Mouse (Mus musculus): ENCODE results near the gene Sox18.
A peak's percentile ranks its signal among the peaks of the same experiment; 100 is the strongest.

Gene Sox18

GRCm38 (mm10) chr2:181680716-181681117 is 9.3 kb upstream of the Sox18 start:
- peak; percentile 48 for DNase-seq (ENCODE audit: low read depth, low spot score)

DNA sequence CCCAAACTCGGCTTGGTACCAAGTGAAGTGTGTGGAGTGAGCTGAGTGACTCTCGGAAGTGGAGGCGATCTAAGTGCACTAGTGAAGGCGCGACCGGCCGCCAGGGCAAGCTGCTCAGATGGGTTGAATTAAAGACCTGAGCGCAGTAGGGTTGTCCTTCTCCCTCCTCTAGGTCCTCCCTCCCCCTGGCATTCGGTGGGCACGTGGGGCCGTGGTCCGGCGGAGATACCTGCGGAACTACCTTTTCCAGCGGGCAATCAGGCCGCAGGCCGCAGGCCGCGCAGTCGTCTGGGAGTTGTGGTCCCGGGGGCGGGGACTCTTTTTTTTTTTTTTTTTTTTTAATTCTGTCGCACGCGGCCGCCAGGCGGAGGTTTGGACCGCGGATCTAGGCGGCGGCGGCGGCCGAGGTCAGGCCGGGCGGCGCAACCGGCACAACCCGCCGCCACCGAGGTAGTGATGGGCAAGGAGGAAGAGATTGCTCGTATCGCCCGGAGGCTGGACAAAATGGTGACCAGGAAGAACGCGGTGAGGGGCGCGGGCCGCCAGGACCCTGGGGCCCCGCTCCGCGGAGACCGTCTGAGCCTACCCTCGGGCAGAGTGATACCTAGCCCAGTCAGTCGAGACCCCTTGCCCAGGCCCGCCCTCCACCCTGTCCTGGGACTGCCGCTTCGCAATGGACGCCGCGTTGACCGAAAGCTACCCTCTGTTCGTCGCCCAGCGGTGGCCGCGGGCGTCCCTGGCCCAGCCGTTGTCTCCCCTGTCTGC is 8.7 kb upstream of the Sox18 start, which contains the start of gene Tcea2:
Gene Tcea2, plus strand, starts transcription at position 360 of the 765 bp plus-strand sequence.
- DNase-seq (ENCODE audit: low read depth, low spot score), result peak; percentile 83

DNA sequence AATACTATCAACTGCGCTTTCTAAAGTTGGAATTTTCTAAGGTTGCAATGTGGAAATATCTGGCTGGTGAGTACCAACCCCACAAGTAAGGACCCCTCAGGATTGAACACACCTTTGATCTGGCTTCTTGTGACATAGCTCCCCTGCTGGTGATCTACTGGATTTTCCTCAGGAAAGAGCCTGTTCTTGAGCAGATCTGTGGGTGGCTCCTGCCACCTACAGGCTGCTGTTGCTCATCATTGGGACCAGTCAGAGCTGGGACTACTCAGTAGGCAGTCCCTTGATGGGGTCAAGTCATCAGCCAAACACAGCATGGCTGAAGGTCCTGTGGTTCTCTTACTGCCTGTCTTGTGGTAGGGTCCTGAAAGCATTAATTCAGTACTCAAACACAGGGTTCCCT is 7.3 kb upstream of the Sox18 start:
- DNase-seq (ENCODE audit: low read depth, low spot score), result peak; percentile 86

DNA sequence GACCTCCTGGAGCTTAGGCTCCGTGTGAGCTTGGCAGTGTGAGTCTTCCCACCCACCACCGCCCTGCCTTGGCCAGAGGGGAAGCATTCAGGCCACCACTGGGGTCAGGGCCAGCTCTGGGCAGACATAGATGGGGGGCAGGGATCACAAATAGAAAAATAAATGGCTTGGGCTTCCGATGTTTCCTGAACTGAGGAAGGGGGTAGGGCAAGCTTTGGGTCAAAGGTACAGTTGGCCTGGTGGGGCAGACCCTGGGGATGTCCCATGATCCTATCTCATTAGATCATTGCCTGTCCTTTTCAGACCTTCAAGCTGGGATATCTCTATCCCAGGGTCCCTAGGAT is 6.3 kb upstream of the Sox18 start:
- no peak for DNase-seq (ENCODE audit: low read depth, low spot score)

GRCm38 (mm10) chr2:181677096-181677754 is 5.8 kb upstream of the Sox18 start:
- DNase-seq (ENCODE audit: low read depth, low spot score), result no peak

DNA sequence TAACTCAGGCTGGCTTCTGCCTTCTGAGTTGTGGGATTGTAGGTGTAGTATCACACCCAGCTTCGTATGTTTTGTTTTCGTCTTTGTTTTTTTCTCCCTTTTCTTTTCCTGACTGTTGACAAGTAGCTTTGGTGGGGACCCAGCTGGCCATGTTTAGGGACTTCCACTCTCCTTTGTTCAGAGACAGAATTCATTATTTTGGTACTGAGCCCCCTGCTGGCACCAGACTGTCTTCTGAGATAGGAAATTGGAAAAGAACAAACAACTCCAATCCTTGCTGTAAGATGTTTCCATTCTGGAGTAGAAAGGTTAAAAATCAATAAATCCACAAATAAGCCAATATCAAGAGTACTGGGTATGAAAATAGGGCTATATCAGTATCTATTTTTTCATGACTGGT is 5.0 kb upstream of the Sox18 start:
- DNase-seq (ENCODE audit: low read depth, low spot score), result no peak

DNA sequence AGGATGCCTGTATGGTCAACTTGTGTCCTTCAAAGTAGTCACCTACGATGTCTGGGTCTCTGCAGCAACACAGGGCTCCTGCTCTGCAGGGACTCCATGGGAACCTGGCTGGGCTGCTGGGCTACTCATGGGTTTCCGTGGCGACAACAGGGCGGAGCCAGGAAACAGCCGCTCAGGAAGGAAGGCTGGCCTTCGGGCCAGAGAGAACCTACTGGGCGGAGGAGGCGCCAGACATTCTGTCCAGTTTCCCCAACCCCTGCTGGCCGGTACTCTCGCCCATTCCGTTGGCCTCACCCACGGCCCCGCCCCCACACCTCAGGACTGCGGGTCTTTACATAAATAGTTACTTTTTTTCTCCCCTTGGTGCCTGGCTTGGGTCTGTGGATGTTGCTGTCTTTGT is 4.0 kb upstream of the Sox18 start:
- no peak for DNase-seq (ENCODE audit: low read depth, low spot score)

DNA sequence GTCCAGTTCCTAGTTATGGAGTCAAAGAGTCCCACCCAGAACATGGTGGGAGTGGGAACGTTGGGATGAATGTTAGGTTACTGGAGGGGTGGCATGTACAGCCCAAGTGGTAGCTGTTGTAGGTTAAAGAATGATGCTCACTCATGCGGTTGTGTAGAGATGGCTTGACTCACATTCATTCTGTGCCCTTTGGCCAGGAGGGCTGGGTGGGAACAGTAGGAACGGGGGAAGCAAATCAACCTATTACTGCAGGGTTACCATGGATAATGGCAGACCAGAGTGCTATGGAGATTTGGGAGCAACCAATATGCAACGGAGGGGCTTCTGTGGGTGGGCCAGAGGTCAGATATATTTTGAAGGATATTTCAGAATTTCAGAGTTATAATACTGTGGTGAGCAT is 3.5 kb upstream of the Sox18 start:
- DNase-seq (ENCODE audit: low read depth, low spot score), result no peak

DNA sequence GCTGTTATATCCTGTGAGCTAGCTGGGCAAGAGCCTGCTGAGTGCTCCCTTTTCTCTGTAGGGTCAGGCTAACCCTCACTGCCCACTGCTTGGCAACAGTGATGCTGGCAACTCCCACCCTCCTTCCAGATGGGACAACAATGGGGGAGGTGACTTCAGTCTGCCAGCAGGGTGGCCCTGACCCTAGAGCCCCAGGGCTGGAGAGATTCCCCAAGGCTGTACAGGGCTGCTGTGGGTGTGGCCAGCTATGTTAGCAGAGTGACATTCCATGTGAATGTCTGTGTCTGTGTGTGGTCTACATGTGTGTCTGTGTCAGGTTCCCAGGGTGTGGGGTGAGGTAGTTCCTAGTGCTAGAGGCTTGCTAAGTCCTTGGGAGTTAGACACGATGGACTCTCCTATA is 2.1 kb upstream of the Sox18 start:
- no peak for DNase-seq (ENCODE audit: low read depth, low spot score)

DNA sequence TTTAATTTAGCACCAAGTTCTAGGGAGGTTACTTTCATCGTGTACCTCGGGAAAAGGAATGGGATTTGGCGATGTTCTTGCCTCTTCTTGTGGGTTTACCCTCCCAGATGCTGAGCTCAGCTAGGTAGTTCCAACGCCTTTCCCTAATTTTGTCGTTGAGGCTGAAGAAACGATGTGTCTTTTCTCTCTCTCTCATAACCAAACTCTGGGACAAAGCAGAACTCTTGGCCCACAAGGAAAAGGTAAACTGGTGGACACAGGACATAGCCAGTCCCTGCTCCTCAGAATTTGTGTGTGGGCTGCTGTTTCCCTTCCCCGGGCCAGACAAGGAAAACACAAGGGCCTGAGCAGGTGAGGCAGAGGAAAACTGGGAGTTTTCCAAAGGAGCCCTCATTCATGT is 544 bp upstream of the Sox18 start:
- DNase-seq (ENCODE audit: low read depth, low spot score), result no peak

- no peak for DNase-seq (ENCODE audit: low read depth, low spot score)
These were observed 528 bp downstream of the Sox18 start for GRCm38 (mm10) chr2:181670913-181671311.

DNA sequence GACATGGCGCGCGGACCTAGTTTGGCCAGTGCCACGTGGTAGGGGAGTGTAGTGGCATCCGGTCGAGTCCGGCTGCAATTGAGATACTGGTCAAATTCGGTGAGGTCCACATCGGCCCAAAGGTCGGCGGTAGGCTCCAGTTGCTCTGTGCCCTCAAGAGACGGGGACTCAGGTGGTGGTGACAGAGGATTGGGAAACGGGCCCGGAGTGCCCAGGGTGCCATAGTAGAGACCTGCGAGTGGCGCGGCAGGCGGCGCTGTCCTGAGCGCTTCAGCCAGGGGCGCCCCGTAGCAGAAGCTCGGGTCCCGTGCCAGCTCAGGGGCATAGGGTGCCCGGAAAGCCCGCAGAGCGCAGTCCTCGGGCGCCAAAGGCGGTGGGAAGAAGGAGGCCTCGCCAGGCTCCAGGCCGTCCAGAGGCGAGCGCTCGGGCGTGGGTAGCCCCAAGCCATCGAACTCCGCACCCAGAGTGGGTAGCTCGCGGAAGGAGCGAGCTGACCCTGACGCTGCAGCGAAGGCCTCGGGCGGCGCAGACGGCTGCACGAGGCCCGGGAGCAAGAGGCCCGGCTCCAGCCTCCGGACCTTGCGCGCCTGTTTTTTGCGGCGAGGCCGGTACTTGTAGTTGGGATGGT is 1.0 kb downstream of the Sox18 start:
- DNase-seq (ENCODE audit: low read depth, low spot score), result no peak

- no peak for DNase-seq (ENCODE audit: low read depth, low spot score)
These were observed 8.2 kb downstream of the Sox18 start for GRCm38 (mm10) chr2:181663298-181663630.

GRCm38 (mm10) chr2:181662620-181663297 is 8.7 kb downstream of the Sox18 start:
- DNase-seq (ENCODE audit: low read depth, low spot score), result no peak

DNA sequence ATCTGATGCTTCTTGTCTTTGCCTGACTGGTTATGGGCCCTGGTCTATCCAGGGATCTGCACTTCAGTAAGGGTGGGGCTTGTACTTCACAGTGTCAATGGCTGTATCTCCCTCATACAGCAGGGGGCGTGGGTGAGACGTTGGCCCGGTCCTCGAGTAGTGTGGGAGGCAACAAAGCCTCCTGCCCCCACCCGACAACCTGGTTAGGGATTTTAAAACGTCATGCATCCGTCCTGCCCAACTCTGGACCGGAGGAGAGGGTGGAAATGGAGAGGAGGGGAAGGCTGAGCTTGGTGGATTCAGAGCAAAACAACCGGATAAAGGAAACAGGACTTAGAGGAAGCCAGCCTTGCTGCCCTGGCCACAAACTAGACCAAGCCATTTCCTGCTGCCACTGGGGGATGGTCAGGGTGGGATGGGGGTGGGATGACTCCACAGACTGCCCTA is 11.8 kb downstream of the Sox18 start:
- peak; percentile 82 for DNase-seq (ENCODE audit: low read depth, low spot score)

DNA sequence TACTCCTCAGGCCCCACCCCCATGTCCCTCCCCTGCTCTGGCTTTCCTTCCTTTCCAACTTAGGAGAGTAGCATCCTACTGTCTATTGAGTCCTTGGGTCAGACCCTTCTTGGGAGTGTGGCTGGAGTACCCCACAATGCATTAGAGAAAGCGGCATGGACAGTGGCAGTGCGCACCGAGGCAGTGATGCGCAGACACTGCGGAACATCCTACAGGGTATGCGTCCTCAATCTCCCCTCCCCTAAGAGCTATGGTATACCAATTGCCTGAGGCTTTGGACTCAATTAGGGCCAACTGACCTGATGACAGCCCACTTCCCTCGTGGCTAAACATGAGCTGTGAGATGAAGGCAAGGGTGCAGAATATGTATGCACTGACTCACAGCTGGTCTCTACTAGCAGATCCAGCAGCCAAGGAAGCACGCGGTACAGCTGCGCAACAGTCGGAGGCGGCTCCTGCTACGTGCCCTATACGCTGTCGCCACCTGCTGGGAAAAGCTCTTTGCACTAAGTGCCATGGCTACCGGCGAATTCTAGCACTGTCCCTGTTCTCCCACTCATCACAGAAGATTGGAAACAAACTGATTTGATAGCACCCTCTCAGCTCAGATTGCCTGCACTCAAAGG is 12.4 kb downstream of the Sox18 start:
- DNase-seq (ENCODE audit: low read depth, low spot score), result peak; percentile 54

- no peak for DNase-seq (ENCODE audit: low read depth, low spot score)
These were observed 12.9 kb downstream of the Sox18 start for GRCm38 (mm10) chr2:181658528-181658927.

DNA sequence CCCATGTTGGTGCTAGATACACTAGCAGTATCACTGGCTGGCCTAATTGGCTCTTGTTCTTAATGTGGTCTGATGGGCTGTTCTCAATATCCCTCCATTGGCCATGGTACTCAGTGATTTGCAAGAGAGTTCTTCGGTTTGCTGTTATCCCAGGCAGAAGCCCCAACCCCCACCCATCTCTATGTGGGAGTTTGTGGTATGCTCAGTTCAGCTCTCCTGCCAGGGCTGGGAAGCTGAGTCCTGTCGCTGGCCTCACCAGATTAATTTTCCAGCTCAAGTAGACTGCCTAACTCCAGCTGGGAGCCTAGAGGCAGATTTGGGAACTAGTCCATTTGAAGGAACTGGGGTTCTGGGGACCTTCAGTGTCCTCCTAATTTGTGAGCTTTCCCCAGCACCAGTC is 14.0 kb downstream of the Sox18 start:
- DNase-seq (ENCODE audit: low read depth, low spot score), result no peak

GRCm38 (mm10) chr2:181656734-181657133 is 14.7 kb downstream of the Sox18 start, which contains the start of gene Gm29797:
Gm29797 (plus strand) TSS chr2:181657034.
- no peak for DNase-seq (ENCODE audit: low read depth, low spot score)

DNA sequence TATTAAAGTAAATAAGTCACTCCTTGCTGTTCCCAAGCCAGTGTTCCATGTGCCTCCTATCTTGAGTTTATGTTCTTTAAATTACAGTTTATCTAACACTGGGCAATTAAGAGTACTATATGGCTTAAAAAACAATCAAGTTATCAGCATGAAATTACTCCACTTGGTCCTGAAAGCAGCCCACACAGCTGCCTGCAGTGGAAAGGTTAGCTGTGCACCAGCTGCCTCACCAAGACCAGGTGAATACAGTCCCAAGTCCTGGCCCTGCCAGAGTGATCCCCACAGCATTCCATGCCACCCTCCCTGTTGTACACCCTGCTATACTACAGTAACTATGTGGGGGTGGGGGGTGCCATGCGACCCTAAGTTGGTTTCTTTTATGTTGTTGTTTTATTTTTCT is 17.9 kb downstream of the Sox18 start:
- DNase-seq (ENCODE audit: low read depth, low spot score), result no peak

DNA sequence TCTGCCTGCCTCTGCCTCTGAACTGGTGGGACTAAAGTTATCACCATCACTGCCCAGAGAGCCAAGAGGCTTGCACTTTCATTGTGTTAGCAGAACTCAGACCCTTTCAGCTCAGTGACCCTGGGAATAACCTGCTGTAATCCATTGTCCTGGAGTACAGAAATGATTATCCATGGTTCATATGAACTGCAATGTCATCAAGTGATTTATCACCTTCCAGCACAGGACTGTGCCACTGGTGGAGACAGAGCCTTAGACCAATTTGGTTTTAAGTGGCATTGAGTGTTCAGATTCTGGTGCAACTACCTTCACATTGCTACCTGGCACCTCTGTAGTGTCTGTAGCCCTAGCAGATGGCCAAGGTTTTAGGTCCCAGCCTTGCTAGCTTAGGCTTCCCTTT is 18.4 kb downstream of the Sox18 start:
- no peak for DNase-seq (ENCODE audit: low read depth, low spot score)

DNA sequence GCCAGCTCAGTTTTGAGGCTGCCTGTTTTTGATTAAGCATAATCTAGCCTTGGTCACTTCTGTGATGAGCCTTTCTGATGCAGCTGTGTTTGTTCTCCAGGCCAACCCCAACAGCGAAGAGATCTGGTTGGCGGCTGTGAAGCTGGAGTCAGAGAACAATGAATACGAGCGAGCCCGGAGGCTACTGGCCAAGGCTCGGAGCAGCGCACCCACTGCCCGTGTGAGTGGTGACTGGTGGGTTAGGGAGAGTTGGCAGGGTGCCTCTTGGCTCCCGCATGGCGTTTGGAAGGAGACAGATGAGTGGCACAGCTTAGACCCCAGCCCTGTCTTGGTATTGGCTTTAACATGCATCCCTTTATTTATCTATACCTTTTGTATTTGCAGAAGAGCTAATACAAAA is 22.5 kb downstream of the Sox18 start:
- no peak for DNase-seq (ENCODE audit: low read depth, low spot score)

Measured in CD4-positive helper T cell, adult 2 months (primary cell).